Mouse (Mus musculus): ENCODE measurements around the gene Slc35f4. TPM values are rescaled to one million over a fixed set of nuclear protein-coding genes. Genes with fewer than 3 reads are reported as not detected.

Slc35f4 gene
- total RNA-seq, 1 experiment from 2014 or later = not detected

- ATAC-seq (ENCODE audit: extremely low read depth, insufficient number of reproducible peaks, low FRiP score, poor library complexity, severe bottlenecking) = no peak
Observed at GRCm38 (mm10) chr14:49362161-49362560, 163.7 kb downstream of the Slc35f4 start.

GRCm38 (mm10) chr14:49355561-49355960 is 170.3 kb downstream of the Slc35f4 start:
- no peak for ATAC-seq (ENCODE audit: extremely low read depth, insufficient number of reproducible peaks, low FRiP score, poor library complexity, severe bottlenecking)

GRCm38 (mm10) chr14:49348897-49349250 is 177.0 kb downstream of the Slc35f4 start:
- no peak for ATAC-seq (ENCODE audit: extremely low read depth, insufficient number of reproducible peaks, low FRiP score, poor library complexity, severe bottlenecking)

- ATAC-seq (ENCODE audit: extremely low read depth, insufficient number of reproducible peaks, low FRiP score, poor library complexity, severe bottlenecking) = no peak
Observed at GRCm38 (mm10) chr14:49348164-49348896, 177.5 kb downstream of the Slc35f4 start.

- ATAC-seq (ENCODE audit: extremely low read depth, insufficient number of reproducible peaks, low FRiP score, poor library complexity, severe bottlenecking) = no peak
Observed at GRCm38 (mm10) chr14:49345835-49346234, 180.0 kb downstream of the Slc35f4 start.

- no peak for ATAC-seq (ENCODE audit: extremely low read depth, insufficient number of reproducible peaks, low FRiP score, poor library complexity, severe bottlenecking)
Observed at GRCm38 (mm10) chr14:49337011-49337410, 188.8 kb downstream of the Slc35f4 start.

- ATAC-seq (ENCODE audit: extremely low read depth, insufficient number of reproducible peaks, low FRiP score, poor library complexity, severe bottlenecking) = no peak
Observed at GRCm38 (mm10) chr14:49333841-49334240, 192.0 kb downstream of the Slc35f4 start.

GRCm38 (mm10) chr14:49316493-49316894 is 209.4 kb downstream of the Slc35f4 start:
- ATAC-seq (ENCODE audit: extremely low read depth, insufficient number of reproducible peaks, low FRiP score, poor library complexity, severe bottlenecking) = no peak

GRCm38 (mm10) chr14:49313981-49314380 is 211.9 kb downstream of the Slc35f4 start:
- no peak for ATAC-seq (ENCODE audit: extremely low read depth, insufficient number of reproducible peaks, low FRiP score, poor library complexity, severe bottlenecking)

GRCm38 (mm10) chr14:49313376-49313775 is 212.5 kb downstream of the Slc35f4 start:
- no peak for ATAC-seq (ENCODE audit: extremely low read depth, insufficient number of reproducible peaks, low FRiP score, poor library complexity, severe bottlenecking)

GRCm38 (mm10) chr14:49311548-49311947 is 214.3 kb downstream of the Slc35f4 start:
- ATAC-seq (ENCODE audit: extremely low read depth, insufficient number of reproducible peaks, low FRiP score, poor library complexity, severe bottlenecking) = no peak

- ATAC-seq (ENCODE audit: extremely low read depth, insufficient number of reproducible peaks, low FRiP score, poor library complexity, severe bottlenecking) = no peak
Observed at GRCm38 (mm10) chr14:49311091-49311492, 214.8 kb downstream of the Slc35f4 start.

- no peak for ATAC-seq (ENCODE audit: extremely low read depth, insufficient number of reproducible peaks, low FRiP score, poor library complexity, severe bottlenecking)
Observed at GRCm38 (mm10) chr14:49309670-49310069, 216.2 kb downstream of the Slc35f4 start.

GRCm38 (mm10) chr14:49308591-49308990 is 217.3 kb downstream of the Slc35f4 start:
- no peak for ATAC-seq (ENCODE audit: extremely low read depth, insufficient number of reproducible peaks, low FRiP score, poor library complexity, severe bottlenecking)

GRCm38 (mm10) chr14:49307842-49308241 is 218.0 kb downstream of the Slc35f4 start:
- ATAC-seq (ENCODE audit: extremely low read depth, insufficient number of reproducible peaks, low FRiP score, poor library complexity, severe bottlenecking) = no peak

GRCm38 (mm10) chr14:49305534-49306409 is 220.1 kb downstream of the Slc35f4 start:
- ATAC-seq (ENCODE audit: extremely low read depth, insufficient number of reproducible peaks, low FRiP score, poor library complexity, severe bottlenecking) = no peak

- ATAC-seq (ENCODE audit: extremely low read depth, insufficient number of reproducible peaks, low FRiP score, poor library complexity, severe bottlenecking) = no peak
Observed at GRCm38 (mm10) chr14:49302271-49302857, 223.5 kb downstream of the Slc35f4 start.

- ATAC-seq (ENCODE audit: extremely low read depth, insufficient number of reproducible peaks, low FRiP score, poor library complexity, severe bottlenecking) = no peak
Observed at GRCm38 (mm10) chr14:49300981-49301619, 224.7 kb downstream of the Slc35f4 start.

- ATAC-seq (ENCODE audit: extremely low read depth, insufficient number of reproducible peaks, low FRiP score, poor library complexity, severe bottlenecking) = no peak
Observed at GRCm38 (mm10) chr14:49300326-49300725, 225.5 kb downstream of the Slc35f4 start.
